Mouse (Mus musculus) urinary bladder, postnatal 10 days (tissue): ENCODE results near the gene Nmnat2.

Experiments used
- DNase-seq: peaks from one replicate; pipeline ENCODE4 v3.0.0; 2022; ENCODE audit warnings: low spot score

Nmnat2 gene

DNA sequence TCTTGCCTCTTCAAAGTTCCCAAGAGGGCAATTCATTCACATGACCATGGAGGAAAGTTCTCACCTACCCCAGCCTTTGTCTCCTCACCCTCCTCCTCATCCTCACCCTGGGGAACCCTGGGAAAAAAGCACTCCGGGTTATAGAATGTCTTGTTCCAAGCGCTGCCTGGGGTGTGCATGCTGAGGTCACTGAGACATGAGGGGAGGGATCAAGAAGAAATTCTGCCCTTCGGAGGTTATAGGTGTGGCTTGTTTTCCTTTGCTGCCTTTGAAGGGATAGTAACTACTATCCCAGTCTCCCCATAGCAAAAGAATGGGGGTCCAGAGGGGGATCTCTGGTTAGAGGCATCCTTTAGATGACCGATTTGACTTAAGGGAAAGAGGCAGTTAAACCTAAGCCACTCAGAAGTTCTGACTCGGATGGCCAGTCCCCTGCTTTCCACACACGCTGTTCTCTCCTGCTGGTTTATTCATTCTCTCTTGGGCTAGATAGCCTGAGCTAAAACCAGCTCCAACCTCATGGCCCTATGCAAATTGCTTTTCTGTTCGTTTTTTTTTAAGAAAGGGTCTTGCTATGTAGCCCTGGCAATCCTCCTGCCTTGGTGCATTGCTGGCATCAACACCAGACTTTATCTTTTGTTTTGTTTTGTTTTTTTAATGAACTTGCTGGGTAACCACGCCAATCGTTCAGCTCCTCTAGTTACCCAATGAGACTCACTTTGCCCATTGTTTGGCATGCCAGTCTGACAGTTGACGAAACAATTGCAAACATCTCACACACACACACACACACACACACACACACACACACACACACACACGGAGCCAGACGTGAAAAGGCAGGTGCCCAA lies 139.7 kb downstream of the Nmnat2 start:
- DNase-seq = no peak

DNA sequence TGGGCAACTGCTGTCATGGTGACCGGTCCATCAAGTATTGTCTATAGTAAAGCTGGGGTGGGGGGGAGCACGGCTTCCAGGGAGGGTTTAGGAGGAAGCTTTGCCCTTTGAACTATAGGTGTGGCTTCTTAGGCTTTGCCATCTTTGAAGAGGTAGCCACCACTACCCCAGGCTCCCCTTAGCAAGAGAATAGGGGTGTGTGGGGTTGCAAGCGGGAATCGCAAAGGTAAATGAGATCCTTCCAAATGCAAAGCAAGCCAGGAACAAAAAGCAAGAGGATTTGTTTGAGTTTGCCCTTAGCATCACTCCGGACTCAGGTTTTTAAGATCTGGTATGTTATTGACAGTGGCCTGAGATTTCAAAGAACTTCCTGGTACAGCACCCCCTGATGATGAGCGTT lies 140.5 kb downstream of the Nmnat2 start:
- no peak for DNase-seq

DNA sequence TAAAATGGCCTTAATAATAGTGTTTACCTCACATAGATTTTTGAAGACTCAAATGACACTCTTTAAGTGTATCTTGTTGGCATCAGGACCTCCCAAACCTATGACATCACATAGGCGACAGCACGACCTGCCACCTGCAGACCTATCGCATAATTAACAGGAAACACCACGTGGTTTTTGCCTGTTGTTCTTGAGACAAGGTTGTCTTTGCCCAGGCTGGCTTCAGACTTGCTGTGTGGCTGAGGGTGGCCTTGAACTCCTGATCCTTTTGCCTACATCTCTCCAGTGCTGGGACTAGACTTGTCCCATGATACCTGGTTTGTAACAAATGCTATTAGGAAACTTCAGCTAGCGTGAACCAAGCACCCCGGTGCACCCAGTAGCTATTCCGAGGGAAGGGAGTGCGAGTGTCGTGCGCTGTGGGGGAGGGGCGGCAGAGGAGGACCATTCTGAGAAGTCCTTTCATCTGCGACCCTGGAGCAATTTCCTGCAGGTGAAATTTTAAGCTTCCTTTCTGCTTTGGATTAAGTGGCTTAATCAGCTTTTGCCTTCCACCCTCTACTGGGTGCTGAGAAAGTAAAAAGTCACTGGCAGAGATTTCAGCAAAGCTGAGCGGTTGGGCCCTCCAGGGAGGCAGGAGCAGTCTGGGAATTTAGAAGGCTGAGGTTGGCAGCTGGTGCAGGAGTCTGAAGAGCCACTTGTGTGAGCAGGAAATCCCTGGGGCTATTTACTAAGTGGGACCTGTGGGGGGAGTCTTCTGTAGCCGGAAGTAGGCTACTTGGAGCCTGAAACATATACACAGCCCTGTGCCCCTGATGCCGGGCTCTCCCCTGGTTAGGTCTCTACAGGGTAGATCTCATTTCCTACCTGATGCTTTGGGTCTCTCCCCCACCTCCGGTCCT lies 141.3 kb downstream of the Nmnat2 start:
- DNase-seq = no peak

DNA sequence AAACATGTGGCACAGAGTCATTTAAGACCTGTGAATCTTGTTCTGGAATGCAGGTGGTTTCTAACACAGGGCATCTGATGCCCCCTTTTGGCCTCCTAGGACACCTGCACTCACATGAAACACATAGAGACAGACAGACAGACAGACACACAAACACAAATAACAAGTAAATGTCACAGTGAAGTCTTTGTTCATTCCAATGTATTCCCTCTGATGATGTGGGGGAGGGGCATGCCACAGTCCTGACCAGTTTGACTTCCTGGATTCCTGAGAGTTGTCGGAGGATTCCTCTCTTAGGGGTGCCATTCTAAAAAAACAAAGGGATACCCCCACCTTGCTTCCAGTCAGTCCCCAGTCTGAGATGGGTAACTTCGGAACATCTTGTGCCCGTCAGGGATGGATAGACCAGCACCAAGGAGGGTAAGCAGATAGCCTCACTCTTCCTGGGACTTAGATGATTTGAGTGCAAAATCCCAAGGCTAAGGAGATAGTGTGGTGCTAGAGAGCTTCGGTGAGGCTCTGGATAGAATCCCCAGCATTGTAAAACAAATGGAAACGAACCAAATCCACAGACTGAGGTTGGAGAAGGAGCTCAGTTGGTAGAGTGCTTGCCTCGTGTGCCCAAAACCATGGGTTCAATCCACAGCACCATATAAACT lies 142.4 kb downstream of the Nmnat2 start:
- no peak for DNase-seq

DNA sequence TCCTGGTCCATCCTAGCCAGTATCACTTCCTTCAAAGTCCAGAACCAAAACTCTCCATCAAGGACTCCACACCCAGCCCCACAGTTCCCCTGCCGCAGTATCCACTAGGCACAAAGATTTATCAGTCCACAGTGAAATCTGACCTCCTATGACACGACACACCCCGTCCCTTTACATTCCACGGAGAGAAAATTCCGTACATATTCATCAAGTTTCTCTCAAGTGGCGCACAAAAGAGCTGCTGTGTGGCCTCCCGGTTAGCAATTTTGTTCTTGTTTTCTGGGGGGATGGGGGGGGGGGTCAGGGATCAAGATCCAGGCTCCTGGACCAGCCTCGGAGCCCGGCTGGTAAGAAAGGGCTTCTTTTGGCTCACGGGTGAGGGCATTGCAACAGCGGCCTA lies 143.8 kb downstream of the Nmnat2 start:
- no peak for DNase-seq

DNA sequence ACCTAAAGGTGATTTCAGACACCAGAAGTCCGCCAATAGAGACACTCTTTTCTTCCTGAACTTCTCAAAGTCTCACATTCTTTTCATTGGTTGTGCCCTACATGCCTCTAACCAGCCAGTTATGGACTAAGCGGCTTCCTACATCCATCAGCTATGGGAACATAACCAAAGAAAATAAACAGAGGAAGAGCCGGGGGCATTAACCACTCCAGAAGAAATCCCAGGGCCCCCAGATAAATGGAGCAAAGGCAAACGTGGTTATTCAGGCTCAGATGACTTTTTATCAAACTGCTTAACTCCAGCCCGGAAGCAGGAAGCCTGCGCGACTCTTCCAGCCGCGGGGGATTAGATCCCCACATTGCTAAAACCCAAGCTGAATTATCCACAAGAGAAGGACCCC lies 146.1 kb downstream of the Nmnat2 start:
- DNase-seq = no peak

DNA sequence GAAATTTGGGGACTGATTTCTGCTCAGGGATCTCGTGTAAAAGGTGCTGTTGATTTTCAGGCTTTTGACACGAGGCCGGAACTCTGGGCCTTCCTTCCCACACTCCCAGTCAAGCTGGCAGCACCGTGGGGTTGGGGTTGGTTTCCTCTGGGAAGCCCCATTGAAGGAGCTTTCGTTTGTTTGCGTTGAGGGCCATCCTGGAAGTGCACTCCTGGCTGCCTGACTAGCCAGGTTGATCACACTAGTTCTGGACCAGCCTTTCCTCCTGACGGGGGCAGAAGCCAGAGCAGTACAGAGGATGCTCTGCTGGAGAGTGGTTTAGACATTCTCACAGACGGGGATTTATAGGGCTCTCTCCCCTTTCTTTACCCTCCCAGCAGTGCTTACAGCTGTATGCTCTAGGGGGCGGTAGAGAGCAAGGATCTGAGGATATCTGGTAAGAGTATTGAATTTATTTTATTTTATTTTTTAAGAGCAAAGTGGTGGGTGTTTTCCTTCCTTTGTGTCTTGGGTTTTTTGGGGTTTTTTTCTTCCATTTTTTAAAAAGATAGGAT lies 146.6 kb downstream of the Nmnat2 start:
- DNase-seq = no peak

DNA sequence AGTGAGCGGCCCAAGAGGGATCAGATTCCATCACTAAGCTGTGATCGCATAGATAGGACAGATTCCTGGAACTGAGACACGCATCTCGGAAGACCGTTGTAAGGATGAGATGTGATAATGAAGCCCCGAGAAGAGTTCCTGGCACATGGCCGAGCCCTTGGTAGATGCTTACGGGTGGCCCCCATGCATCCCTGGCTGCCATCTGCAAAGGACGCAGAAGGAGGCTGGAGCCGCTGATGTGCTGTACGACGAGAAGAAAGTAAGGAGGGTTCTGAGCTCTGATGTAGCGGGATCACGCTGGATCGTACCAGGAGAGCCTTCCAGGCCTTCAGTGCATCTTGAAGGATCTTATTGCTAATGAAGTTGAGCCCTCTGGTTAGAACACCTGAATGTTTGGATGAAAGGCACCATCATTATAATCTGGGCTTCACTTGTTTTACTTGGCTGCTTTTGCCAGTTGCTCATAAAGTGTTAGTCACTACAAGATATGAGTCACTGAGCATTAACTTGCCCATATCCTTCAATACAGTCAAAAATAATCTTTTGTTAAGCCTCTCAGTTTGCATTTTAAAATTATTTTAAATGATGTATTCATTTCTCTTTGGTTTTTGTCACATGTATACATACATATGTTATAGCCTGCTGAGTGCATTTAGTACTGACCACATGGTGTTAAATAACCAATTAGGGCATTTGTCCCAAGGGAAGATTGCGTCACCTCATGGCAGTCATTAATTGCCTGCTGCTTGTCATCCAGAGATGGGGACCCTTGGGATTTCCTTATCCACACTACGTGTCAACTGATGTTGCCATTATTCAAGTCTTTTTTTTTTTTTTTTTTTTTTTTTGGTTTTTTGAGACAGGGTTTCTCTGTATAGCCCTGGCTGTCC lies 147.7 kb downstream of the Nmnat2 start:
- DNase-seq = no peak

DNA sequence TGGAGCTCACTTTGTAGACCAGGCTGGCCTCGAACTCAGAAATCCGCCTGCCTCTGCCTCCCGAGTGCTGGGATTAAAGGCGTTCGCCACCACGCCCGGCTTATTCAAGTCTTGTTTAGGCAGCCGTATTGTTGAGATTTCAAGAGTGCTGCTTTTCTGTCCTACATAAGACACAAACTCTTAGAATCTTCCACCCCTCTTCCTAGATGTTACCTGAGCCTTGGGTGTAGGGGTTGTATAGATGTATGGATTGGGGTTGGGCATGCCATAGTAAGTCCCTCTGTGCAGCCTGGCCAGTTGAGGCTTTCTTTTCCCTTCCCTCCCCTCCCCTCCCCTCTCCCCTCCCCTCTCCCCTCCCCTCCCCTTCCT lies 148.4 kb downstream of the Nmnat2 start:
- no peak for DNase-seq

DNA sequence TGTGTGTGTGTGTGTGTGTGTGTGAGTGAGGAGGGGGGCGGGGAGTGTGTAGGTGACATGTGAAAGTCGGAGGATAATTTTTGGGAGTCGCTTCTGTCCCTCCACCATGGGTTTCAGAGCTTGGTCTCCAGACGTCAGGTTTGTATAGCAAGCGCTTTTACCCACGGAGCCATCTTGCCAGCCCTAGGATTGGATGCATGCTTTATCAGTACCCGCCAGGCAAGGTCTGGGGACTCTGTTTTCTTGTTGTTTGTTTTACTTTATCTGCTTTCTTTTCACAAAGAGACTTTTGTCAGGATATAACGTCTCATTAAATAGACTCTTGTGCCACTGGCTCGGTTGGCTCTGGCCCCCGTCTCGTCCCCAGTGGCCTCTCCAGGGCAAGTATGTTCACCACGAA lies 150.0 kb downstream of the Nmnat2 start:
- DNase-seq = no peak

DNA sequence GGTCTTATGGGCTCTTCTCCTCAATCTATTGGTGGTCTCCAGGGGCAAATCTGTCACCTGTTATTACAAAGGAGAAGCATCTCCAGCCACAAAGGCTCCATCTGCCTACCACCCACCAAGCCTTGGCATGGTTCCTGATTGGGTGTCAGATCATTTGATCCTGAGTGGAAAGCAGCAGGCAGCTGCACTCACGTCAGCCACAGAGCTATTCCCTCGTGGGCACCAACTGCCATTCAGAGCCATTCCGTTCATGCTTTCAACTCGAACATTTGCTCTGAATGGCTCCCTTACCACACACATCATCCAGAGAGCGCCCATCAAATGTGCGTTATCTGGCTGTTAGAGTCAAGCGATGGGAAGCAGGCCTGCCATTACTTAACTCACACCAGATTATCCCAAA lies 153.1 kb downstream of the Nmnat2 start:
- DNase-seq = no peak

DNA sequence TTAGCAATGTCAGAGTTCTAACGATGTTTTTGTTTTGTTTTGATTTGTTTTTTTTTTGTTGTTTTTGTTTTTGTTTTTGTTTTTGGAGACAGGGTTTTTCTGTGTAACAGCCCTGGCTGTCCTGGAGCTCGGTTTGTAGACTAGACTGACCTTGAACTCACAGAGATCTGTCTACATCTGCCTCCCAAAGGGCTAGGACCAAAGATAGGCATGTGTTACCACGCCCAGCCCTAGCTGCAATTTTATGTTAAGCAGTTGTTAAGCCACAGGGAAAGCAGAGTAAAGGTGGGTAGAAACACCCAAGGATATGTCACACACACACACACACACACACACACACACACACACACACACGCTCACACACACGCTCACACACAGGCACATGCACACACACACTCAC lies 154.6 kb downstream of the Nmnat2 start:
- DNase-seq = no peak

DNA sequence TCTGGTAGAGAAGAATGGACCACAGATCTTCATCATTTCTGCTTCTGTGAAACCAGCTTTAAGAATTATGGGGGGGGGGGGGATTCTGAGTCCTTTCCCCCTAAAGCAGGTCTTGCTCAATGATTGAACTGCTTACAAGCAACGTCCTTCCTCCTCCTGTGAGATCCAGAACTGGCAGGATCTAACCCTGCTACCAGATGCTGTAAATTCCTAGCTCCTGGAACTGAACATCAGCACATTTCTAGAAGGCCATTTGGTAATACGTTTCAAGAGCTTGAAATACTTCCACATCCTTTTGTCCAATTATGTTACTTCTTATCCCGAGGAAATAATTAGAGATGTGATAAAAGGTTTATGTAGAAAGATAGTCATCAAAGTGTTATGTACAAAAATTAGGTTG lies 155.0 kb downstream of the Nmnat2 start:
- DNase-seq = no peak

DNA sequence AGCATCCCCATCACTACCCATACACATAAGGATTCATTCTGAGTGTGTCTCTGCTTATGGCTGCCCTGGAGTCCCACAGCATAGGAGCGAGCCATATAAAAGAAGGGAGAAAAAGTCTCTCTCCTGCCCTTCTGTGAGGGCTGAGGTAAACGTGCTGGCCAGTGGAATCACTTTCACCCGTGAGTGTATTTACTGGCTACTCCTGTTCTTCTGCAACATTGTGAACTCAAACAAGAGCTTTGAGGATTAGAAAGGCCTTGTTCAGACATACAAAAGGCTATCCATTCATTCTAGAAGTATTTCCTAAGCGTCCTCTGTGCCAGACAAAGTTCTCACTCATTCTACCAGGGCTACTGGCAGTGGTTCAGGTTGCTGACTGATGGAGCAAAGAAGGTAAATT lies 156.8 kb downstream of the Nmnat2 start:
- no peak for DNase-seq

DNA sequence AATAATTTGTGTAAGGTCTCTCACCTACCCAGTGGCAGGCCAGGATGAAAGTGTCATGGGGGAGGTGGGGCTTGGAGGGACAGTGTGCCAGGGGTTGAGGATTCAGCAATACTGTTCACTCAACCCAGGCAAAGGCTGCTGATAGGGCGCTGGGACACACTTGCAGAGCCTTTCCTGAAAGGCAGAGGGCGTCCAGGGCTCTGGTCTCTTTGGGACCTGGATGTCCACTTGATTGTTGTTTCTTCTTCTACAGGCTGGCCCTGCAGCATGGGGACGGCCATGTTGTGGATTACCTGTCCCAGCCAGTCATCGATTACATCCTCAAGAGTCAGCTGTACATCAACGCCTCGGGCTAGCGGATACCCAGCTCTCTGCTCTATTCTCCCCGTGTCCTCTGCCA lies 160.5 kb downstream of the Nmnat2 start:
- no peak for DNase-seq

DNA sequence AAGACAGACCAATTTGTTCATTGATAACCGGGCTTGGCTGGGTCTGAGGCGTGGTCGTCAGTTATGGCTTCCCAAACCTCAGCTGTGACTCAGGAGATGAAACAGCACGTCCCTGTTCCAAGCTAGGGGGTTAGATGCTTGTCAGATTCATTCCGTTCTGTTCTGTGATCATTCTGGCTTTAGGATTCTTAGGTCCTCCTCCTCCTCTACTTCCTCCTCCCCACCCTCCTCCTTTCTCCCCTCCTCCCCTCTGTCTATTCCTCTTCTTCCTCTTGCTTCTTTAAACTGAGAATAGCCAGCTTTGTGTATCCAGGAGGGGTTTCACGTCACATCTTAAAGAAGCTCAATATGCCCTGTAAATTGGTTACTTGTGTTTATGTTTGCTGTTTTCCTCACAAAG lies 165.8 kb downstream of the Nmnat2 start:
- no peak for DNase-seq

DNA sequence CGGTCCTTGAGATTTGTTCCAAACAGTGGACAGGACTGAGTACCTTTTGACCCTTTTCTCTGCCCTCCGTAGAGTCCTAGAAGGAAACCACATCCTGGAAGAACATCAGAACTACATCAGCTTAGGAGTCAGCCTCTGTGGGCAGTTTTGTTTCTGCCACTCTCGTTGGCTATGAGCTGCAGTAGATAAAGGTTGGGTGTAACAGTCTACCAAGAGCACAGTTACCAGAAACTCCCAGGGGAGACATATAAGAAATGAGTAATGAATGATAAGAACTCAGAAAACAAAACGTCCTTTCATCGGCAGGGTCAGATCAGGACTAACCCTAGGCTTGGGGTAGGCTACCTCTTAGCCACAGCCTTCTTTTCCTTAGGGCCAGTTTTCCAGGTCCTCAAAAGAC lies 166.5 kb downstream of the Nmnat2 start:
- DNase-seq = no peak

DNA sequence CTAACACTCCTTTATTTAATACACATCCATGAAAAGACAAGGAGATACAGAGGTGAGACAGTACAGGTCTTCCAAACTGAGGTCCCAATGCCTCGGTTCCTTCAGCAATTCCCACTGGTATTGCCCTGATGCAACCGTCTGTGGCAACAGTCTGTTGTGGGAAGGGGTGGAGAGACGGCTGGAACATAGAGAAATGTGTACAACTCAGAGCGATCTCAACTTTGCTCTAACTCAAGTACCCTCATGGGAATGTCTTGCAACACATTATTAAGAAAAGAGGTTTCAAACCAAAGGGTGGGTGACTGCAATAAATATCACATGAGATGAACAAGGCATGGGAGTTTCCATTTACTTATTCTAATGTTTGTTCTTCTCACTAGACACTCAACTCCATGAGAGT lies 168.0 kb downstream of the Nmnat2 start:
- no peak for DNase-seq

DNA sequence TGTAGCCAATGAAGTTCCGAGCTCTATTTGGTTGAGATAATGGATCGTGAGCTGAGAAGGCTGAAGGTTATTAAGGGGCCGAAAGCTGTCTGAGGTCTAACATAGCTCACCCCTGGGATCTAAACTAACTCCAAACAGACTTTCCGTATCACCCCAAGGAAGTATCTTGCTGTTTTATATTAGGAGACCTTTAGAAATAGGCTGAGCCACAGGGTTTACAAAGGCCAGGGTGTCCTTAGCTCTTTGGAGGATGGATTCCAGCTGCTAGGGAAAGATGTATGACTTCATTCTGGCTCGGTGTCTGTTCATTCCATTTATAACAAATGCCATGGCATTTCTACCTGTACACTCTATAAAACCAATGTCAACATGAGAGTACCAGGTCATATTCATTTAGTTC lies 169.7 kb downstream of the Nmnat2 start:
- no peak for DNase-seq

DNA sequence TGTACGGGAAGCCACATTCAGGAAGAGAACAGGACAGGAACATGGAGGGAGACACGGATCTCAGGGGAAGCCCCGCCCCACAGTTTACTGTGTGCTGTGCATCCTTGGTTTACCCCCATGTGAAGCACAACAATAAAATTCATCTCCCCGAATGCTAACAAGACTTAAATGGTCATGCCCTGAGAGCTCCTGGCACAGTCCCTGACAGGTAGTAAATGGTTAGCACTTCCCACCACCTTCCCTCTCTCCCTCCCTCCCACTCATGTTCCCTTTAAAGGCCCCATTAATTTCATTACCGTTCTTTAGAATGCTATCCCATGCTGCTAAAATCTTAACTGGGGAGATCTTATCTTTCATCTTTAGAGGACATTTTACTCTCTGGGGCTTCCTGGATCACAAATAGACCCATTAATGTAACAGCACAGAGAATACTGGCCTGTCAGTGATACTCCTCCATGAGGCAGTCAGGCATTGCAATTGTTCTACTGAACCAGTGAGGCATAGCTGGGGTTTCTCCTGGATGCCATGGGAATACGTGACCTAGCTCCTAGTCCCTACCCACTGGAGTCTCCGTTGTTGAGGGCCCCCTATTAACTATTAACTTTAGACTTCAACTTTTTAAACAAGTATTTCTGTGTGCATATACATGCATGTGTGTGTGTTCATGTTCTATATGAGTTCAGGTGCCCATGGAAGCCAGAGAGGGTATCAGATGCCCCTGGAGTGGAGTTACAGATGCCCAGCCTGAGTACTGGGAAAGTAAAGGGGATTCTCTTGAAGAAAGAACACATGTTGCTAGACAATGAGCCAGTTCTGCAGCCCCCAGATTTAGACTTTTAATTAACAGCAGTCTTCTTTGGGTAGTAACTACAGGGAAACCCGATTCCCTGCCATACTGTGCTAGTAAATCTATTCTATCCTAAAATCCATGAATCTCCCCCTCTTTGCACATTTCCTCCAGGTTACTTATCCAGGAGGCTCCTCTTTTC lies 170.8 kb downstream of the Nmnat2 start:
- no peak for DNase-seq
